Mouse (Mus musculus): Measurements from ENCODE around the gene Rps11. TPM values are rescaled to one million over a fixed set of nuclear protein-coding genes. Genes with fewer than 3 reads are reported as not detected.
"Not testable (repeated sequence)": the region's sequence is repeated elsewhere in the genome, so short reads cannot be mapped to it uniquely, and the experiment has no call there.

Gene Rps11
- total RNA-seq, 2 experiments from 2014 or later = 413 to 448 TPM

- no peak for DNase-seq
Measured at GRCm38 (mm10) chr7:45111940-45112339, 12.3 kb downstream of the Rps11 start.

GRCm38 (mm10) chr7:45110089-45110488 lies 14.2 kb downstream of the Rps11 start:
- DNase-seq = not testable (repeated sequence)

DNA sequence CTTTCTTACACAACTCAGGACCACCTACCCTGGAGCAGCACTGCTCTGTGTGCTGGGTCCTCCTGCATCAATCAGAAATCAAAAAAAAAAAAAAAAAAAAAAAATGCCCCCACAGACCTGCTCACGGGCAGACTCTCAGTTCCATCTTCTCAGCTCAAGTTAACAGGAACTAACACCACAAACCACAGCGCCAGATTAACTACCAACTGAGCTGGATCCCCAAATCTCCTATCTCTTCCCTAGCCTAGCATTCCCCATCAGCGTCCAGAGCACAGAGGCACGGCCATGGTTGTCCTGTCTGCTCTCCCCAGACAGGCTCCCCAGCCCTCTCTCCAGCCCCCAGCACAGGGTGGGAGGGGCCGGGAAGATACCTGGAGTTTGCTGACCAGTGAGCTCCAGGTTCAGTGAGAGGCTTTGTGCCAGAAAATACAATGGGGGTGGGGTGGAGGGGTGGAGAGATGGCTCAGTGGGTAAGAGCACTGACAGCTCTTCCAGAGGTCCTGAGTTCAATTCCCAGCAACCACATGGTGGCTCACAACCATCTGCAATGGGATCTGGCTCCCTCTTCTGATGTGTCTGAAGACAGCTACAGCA lies 17.1 kb downstream of the Rps11 start:
- no peak for DNase-seq

DNA sequence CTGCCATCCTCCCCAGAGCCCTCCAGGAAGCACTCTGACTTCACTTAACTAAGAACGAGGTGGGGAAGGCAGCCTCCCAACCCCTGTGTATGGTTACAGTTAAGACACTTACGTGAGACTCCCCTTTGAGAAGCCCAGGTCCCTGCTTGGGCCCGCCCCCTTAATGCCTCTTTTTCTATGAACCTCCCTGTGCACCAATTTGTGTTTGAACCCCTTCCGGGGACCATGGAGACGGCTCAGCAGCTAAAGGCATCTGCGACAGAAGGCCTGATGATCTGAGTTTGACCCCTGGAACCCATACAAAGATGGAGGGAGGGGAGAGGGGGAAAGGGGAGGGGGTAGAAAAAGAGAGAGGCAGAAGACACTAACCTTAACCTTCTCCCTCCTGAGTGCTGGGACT lies 17.8 kb downstream of the Rps11 start:
- DNase-seq = no peak

GRCm38 (mm10) chr7:45105491-45105890 lies 18.7 kb downstream of the Rps11 start:
- no peak for DNase-seq

- no peak for DNase-seq
Measured at GRCm38 (mm10) chr7:45104941-45105340, 19.3 kb downstream of the Rps11 start.

- DNase-seq = peak; percentile 96
Measured at GRCm38 (mm10) chr7:45103652-45104180, 20.5 kb downstream of the Rps11 start, which contains the start of gene Fcgrt. Gene Fcgrt, minus strand, starts transcription at chr7:45103851.

DNA sequence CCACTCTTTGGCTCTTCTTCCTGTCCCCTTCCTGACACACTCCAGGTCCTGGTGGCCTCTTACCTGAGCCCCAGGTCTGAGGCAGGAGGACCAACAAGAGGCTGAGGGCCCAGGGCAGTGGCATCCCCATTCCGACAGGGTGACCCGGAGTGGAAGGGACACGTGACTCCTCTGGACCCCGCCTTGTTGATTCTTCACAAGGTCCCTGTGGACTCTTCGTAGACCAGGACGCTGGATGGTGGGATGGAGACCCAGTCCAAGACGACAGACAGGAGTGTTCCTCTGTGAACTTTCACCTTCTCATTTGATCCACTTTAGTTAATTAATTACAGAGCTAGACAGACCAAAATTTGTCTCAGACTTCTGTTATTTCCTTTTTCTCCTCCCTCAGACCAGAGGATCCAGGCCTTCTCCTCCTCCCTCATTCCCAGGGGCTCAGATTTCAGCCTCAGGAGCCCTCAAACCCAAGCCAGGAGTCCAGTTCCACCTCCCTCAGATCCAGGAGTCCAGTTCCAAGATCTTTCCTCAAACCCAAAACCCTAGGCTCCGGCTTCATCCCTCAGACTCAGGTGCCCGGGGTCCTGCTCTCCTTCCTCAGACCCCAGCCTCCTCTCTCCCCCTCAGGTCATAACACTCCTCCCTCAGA lies 21.2 kb downstream of the Rps11 start:
- no peak for DNase-seq

- no peak for DNase-seq
Measured at GRCm38 (mm10) chr7:45102441-45102840, 21.8 kb downstream of the Rps11 start.

DNA sequence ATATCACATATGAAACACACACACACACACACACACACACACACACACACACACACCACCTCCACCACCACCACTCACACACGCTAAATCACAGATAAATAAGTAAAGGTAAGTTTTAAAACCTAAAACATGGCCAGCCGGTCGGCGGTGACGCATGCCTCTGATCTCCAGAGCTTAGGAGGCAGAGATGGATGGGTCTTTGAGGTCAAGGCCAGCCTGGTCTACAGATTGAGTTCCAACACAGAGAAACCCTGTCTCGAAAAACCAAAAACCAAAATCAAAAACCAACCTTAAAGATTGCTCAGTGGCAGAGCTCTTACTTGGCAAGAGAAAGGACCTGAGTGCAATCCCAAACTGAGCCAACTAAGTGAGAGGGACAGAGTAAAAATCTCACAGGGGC lies 24.2 kb downstream of the Rps11 start:
- no peak for DNase-seq

DNA sequence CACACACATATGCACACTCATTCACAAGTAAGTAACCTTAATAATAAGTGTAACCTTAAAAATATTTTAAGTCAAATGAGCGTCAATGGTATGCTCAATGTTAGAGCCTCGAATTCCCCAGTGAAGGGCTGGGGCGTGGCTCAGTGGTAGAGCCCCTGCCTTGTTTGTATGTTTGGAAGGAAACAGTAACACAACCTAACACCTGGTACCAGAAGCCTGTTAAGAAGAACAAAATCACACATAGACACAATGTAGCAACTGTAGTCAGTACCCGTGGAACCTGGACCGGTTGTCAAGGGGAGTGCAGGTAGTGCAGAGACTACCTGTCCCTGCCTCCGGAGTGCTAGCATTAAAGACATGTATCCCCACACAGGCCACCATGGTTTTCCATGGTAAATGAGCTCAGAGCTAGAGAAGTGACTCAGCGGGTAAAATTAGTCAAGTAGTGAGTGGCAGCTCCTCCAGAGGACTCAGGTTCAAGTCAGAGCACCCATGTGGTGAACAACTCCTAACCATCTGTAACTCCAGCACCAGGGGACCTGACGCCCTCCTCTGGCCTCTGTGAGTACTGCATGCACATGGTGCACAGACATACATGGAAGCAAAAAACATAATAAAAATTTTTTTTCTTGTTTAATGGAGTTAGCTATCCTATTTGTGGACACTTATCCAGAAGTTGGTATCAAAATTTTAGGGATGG lies 25.5 kb downstream of the Rps11 start:
- DNase-seq = no peak

- DNase-seq = no peak
Measured at GRCm38 (mm10) chr7:45097479-45097878, 26.8 kb downstream of the Rps11 start.

GRCm38 (mm10) chr7:45095965-45096364 lies 28.3 kb downstream of the Rps11 start:
- not testable (repeated sequence) for DNase-seq

DNA sequence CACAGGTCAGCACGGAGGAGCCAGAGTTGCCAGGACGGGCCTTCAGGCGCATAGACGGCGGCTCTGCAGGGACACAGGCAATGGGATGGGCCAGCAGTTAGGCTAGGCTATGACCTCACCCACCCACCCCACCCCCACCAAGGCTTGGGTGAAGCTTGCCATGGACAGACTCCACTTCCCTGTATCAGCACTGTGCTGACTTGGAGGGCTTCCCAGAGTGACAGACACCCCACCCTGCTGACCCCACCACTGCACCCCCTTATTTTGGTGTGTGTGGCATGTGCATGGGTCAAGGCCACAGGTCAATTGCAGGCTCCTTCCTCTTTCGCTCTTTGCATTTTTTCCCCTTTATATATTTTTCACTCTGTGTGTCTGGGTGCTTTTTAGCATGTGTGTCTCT lies 28.9 kb downstream of the Rps11 start:
- DNase-seq = peak; percentile 49

GRCm38 (mm10) chr7:45094121-45094520 lies 30.1 kb downstream of the Rps11 start:
- no peak for DNase-seq

GRCm38 (mm10) chr7:45093516-45093905 lies 30.7 kb downstream of the Rps11 start:
- DNase-seq = no peak

DNA sequence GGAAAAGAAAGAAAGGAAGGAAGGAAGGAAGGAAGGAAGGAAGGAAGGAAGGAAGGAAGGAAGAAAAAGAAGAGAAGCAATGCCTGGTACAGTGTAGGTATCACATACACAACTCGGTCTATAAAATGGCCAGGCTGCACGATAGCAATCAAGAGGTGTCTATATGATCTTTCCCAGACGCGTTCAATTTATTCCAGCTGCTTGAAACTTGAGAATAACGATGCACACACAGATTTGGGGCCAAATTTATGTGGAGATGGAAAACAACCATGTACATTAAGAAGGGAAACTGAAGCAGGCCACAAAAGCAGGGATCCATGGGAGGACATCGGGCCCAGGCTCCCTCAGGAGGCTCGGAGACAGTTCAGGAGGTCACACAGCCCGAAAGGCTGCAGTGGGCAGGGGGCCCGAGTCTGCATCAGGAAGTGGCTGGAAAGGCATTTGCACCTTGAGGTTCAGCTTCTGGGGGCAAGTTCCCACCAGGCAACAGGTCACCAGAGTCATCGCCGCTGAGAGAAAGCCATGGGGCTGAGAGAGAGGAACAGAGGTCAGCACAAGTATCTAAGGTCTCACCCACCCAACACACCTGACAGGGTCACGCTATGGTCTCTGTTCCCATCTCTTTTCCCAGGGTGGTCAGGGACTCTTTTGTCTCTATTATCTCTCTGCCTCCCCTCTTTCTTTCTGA lies 31.3 kb downstream of the Rps11 start:
- DNase-seq = no peak

DNA sequence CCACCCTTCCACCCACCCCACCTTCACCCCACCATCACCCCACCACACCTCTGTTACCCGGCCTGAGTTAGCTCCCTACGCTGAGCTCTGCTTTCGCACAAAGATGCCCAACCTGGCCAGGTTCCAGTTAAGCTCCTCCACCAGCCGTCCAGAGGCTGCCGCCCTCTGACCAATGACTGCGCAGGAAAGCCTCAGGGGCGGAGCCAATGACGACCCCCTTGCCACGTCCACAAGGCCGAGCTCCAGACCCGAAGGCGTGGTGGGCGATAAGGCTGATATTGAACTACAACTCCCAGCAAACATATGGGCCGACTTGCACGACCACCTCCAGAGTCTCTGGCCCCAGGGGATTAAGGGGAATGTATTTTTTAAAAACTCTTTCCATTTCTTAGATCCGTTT lies 32.2 kb downstream of the Rps11 start, which contains the start of gene Rcn3:
Gene Rcn3, minus strand, starts transcription at position 174 of the 400 bp plus-strand sequence.
- DNase-seq = peak; percentile 88

GRCm38 (mm10) chr7:45091001-45091990 lies 32.9 kb downstream of the Rps11 start:
- DNase-seq = no peak

- no peak for DNase-seq
Measured at GRCm38 (mm10) chr7:45090251-45090977, 33.8 kb downstream of the Rps11 start.

DNA sequence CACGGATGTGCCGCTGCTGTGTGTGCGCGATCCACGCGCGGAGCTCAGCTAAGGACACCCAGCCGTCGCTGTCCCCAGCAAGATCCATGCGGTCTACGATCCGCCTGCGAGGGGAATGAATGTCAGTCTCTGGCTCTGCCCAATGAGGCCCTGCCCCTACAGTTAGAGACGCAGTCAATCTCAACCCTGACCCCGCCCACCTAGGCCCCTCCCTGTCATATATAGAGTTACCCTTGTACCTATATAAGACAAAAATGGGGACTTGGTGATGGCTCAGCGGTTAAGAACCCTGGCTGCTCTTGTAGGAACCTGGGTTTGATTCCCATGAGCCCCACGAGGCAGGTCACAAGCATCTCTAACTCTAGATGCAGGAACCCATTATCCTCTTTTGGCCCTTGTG lies 35.6 kb downstream of the Rps11 start:
- DNase-seq = no peak
